Mouse (Mus musculus): ENCODE data around the gene Sipa1l3.

- TF ChIP-seq POLR2A (IDR thresholded peaks at IDR 0.05; ENCODE audit: low read depth, low read length) (no peak), CTCF (conservative IDR thresholded peaks at IDR 0.05; ENCODE audit: insufficient read depth, insufficient read length, low read depth, low read length) (no peak)
Measured at GRCm38 (mm10) chr7:29411216-29411816, 107.1 kb downstream of the Sipa1l3 start.

All from kidney, adult 2 months (tissue).